Mouse (Mus musculus) limb, embryonic 15.5 days (tissue): ENCODE measurements around the gene Galr3. TPM values are rescaled to one million over a fixed set of nuclear protein-coding genes. Genes with fewer than 3 reads are reported as not detected.
"Not testable (repeated sequence)": the region's sequence is repeated elsewhere in the genome, so short reads cannot be mapped to it uniquely, and the experiment has no call there.

Experiments
- ATAC-seq: fragments of 200-750 bp; cut with Nextera tagmentation; 2 replicates; pipeline ENCODE4 v1.8.0; 2017; ENCODE audit warnings: low read depth, moderate TSS enrichment; ENCODE audit not compliant: insufficient number of reproducible peaks, low FRiP score, low TSS enrichment
- H3K27ac ChIP-seq: fragments of 300-500 bp; sonication (generic); 2 replicates; pipeline ENCODE4 v1.5.1; 2015; ENCODE audit warnings: moderate library complexity, mild to moderate bottlenecking, inconsistent platforms
- H3K27me3 ChIP-seq: fragments of 300-500 bp; sonication (generic); 2 replicates; pipeline ENCODE4 v1.6.1; 2015; ENCODE audit warnings: inconsistent platforms
- H3K36me3 ChIP-seq: fragments of 300-500 bp; sonication (generic); 2 replicates; pipeline ENCODE4 v1.6.1; 2015; ENCODE audit warnings: inconsistent platforms
- H3K4me1 ChIP-seq: fragments of 300-500 bp; sonication (generic); 2 replicates; pipeline ENCODE4 v1.6.1; 2015; ENCODE audit warnings: inconsistent platforms
- H3K4me2 ChIP-seq: fragments of 300-500 bp; sonication (generic); 2 replicates; pipeline ENCODE4 v1.6.1; 2015; ENCODE audit warnings: mild to moderate bottlenecking, inconsistent platforms
- H3K4me3 ChIP-seq: fragments of 300-500 bp; sonication (generic); 2 replicates; pipeline ENCODE4 v1.5.1; 2015; ENCODE audit warnings: mild to moderate bottlenecking, inconsistent platforms
- H3K9ac ChIP-seq: fragments of 300-500 bp; sonication (generic); 2 replicates; pipeline ENCODE4 v1.6.1; 2015; ENCODE audit warnings: inconsistent platforms
- H3K9me3 ChIP-seq: fragments of 300-500 bp; sonication (generic); 2 replicates; pipeline ENCODE4 v1.6.1; 2016; ENCODE audit warnings: inconsistent platforms
- WGBS: fragments of 180-500 bp; shearing (Covaris S2); methylation state at CpG from one replicate; pipeline ENCODE4 v1.1.7; 2015; 5-methylcytosine and 5-hydroxymethylcytosine counted together
- polyA plus RNA-seq: library from polyadenylated mRNA; unstranded; fragments of >200 nt; fragmentation: Nextera tagmentation; extraction: Ambion mirVana; gene quantifications from 2 replicates; pipeline ENCODE4 v1.2.1, GENCODE M21; 2015

Galr3 gene
- polyA plus RNA-seq, 1 experiment from 2014 or later, result 0.13 TPM

GRCm38 (mm10) chr15:79006638-79007037 lies 35.0 kb upstream of the Galr3 start:
- Histone ChIP-seq H3K4me2 (no peak overlapping the region), H3K27ac (no peak overlapping the region), H3K9ac (no peak overlapping the region), H3K9me3 (no peaks in the 10 kb centered on the region), H3K27me3 (no peaks in the 10 kb centered on the region), H3K4me1 (no peaks in the 10 kb centered on the region; the same call in 1 of the 2 replicates), H3K36me3 (peaks cover 58% of the 10 kb centered on the region), H3K4me3 (no peak overlapping the region)
- no peak for ATAC-seq
- 75% methylated on average over 3 of the region's 3 CpGs for WGBS

GRCm38 (mm10) chr15:79007059-79007458 lies 34.6 kb upstream of the Galr3 start:
- ATAC-seq, result no peak
- no peak overlapping the region for H3K27ac ChIP-seq
- no peak overlapping the region for H3K9ac ChIP-seq
- H3K36me3 ChIP-seq, result peaks cover 53% of the 10 kb centered on the region
- WGBS, result 83% methylated on average over 5 of the region's 5 CpGs
- no peaks in the 10 kb centered on the region for H3K9me3 ChIP-seq
- H3K27me3 ChIP-seq, result no peaks in the 10 kb centered on the region
- no peak overlapping the region for H3K4me2 ChIP-seq
- no peak overlapping the region for H3K4me3 ChIP-seq
- H3K4me1 ChIP-seq, result no peaks in the 10 kb centered on the region; the same call in 1 of the 2 replicates

- not testable (repeated sequence) for H3K9ac ChIP-seq, H3K9me3 ChIP-seq, H3K27ac ChIP-seq, H3K4me3 ChIP-seq, H3K4me2 ChIP-seq, ATAC-seq, H3K4me1 ChIP-seq, H3K27me3 ChIP-seq
- H3K36me3 ChIP-seq, result peaks cover 46% of the 10 kb centered on the region
- 91% methylated on average over 6 of the region's 6 CpGs for WGBS
Observed at GRCm38 (mm10) chr15:79007836-79008235, 33.8 kb upstream of the Galr3 start.

GRCm38 (mm10) chr15:79009734-79010133 lies 32.0 kb upstream of the Galr3 start:
- WGBS, result 68% methylated on average over 5 of the region's 5 CpGs
- Histone ChIP-seq H3K4me2 (no peak overlapping the region), H3K4me3 (no peak overlapping the region), H3K36me3 (peaks cover 27% of the 10 kb centered on the region), H3K27me3 (no peaks in the 10 kb centered on the region), H3K9me3 (no peaks in the 10 kb centered on the region), H3K27ac (no peak overlapping the region), H3K9ac (0 out of 2 replicates have a peak overlapping the region, but pooled peaks have one; percentile 8), H3K4me1 (no peaks in the 10 kb centered on the region; the same call in 1 of the 2 replicates)
- ATAC-seq, result no peak

- Histone ChIP-seq H3K36me3 (peaks cover 9% of the 10 kb centered on the region), H3K9ac (no peak overlapping the region), H3K9me3 (no peaks in the 10 kb centered on the region), H3K27me3 (no peaks in the 10 kb centered on the region), H3K4me2 (no peak overlapping the region), H3K4me1 (no peaks in the 10 kb centered on the region; the same call in 1 of the 2 replicates), H3K27ac (no peak overlapping the region), H3K4me3 (no peak overlapping the region)
- no peak for ATAC-seq
- 60% methylated on average over 10 of the region's 10 CpGs for WGBS
Observed at GRCm38 (mm10) chr15:79011550-79011949, 30.1 kb upstream of the Galr3 start.

- H3K27ac ChIP-seq, result no peak overlapping the region
- no peak overlapping the region for H3K9ac ChIP-seq
- no peaks in the 10 kb centered on the region for H3K36me3 ChIP-seq
- no peaks in the 10 kb centered on the region; the same call in 1 of the 2 replicates for H3K4me1 ChIP-seq
- no peaks in the 10 kb centered on the region for H3K9me3 ChIP-seq
- WGBS, result 47% methylated on average over 7 of the region's 7 CpGs
- H3K4me3 ChIP-seq, result no peak overlapping the region
- ATAC-seq, result no peak
- H3K27me3 ChIP-seq, result no peaks in the 10 kb centered on the region
- no peak overlapping the region for H3K4me2 ChIP-seq
Observed at GRCm38 (mm10) chr15:79013382-79013781, 28.3 kb upstream of the Galr3 start.

- no peak for ATAC-seq
- no peak overlapping the region for H3K9ac ChIP-seq
- H3K9me3 ChIP-seq, result no peaks in the 10 kb centered on the region
- peaks cover 8% of the 10 kb centered on the region for H3K4me1 ChIP-seq
- no peak overlapping the region for H3K4me2 ChIP-seq
- no peak overlapping the region for H3K4me3 ChIP-seq
- 32% methylated on average over 4 of the region's 4 CpGs for WGBS
- no peaks in the 10 kb centered on the region for H3K27me3 ChIP-seq
- H3K27ac ChIP-seq, result no peak overlapping the region
- H3K36me3 ChIP-seq, result no peaks in the 10 kb centered on the region
Observed at GRCm38 (mm10) chr15:79018191-79018590, 23.5 kb upstream of the Galr3 start.

- H3K4me2 ChIP-seq, result no peak overlapping the region
- no peak overlapping the region for H3K9ac ChIP-seq
- H3K4me3 ChIP-seq, result no peak overlapping the region
- H3K27me3 ChIP-seq, result no peaks in the 10 kb centered on the region
- no peaks in the 10 kb centered on the region for H3K36me3 ChIP-seq
- H3K27ac ChIP-seq, result no peak overlapping the region
- no peaks in the 10 kb centered on the region for H3K9me3 ChIP-seq
- H3K4me1 ChIP-seq, result peaks cover 8% of the 10 kb centered on the region; the same call in 1 of the 2 replicates
- no peak for ATAC-seq
- 50% methylated on average over 3 of the region's 3 CpGs for WGBS
Observed at GRCm38 (mm10) chr15:79018886-79019285, 22.8 kb upstream of the Galr3 start.

GRCm38 (mm10) chr15:79022671-79023230 lies 18.9 kb upstream of the Galr3 start:
- Histone ChIP-seq H3K27me3 (no peaks in the 10 kb centered on the region), H3K27ac (no peak overlapping the region), H3K9ac (no peak overlapping the region), H3K4me3 (no peak overlapping the region), H3K4me2 (no peak overlapping the region), H3K4me1 (peaks cover 30% of the 10 kb centered on the region), H3K36me3 (no peaks in the 10 kb centered on the region), H3K9me3 (no peaks in the 10 kb centered on the region)
- no peak for ATAC-seq
- WGBS, result 64% methylated on average over 10 of the region's 10 CpGs

GRCm38 (mm10) chr15:79023366-79023765 lies 18.3 kb upstream of the Galr3 start:
- Histone ChIP-seq H3K27me3 (no peaks in the 10 kb centered on the region), H3K27ac (no peak overlapping the region), H3K4me3 (no peak overlapping the region), H3K9ac (no peak overlapping the region), H3K4me1 (peaks cover 30% of the 10 kb centered on the region), H3K4me2 (no peak overlapping the region), H3K9me3 (no peaks in the 10 kb centered on the region), H3K36me3 (no peaks in the 10 kb centered on the region)
- 50% methylated on average over 1 of the region's 1 CpGs for WGBS
- no peak for ATAC-seq

GRCm38 (mm10) chr15:79025687-79026308 lies 15.9 kb upstream of the Galr3 start:
- no peaks in the 10 kb centered on the region for H3K27me3 ChIP-seq

GRCm38 (mm10) chr15:79026511-79027290 lies 15.0 kb upstream of the Galr3 start:
- Histone ChIP-seq H3K4me1 (peaks cover 34% of the 10 kb centered on the region), H3K36me3 (no peaks in the 10 kb centered on the region), H3K4me2 (peak overlapping the region; percentile 95), H3K4me3 (peak overlapping the region; percentile 79), H3K9ac (no peak overlapping the region; the same call in 1 of the 2 replicates), H3K27me3 (no peaks in the 10 kb centered on the region), H3K27ac (peak overlapping the region; percentile 98; the same call in 1 of the 2 replicates), H3K9me3 (no peaks in the 10 kb centered on the region)
- 46% methylated on average over 14 of the region's 14 CpGs for WGBS
- no peak for ATAC-seq

More at GRCm38 (mm10) chr15:79025687-79026308, 15.9 kb upstream of the Galr3 start:
- 15% methylated on average over 15 of the region's 18 CpGs for WGBS
- Histone ChIP-seq H3K9ac (0 out of 2 replicates have a peak overlapping the region, but pooled peaks have one; percentile 14), H3K4me2 (peak overlapping the region; percentile 29; the same call in 1 of the 2 replicates), H3K4me3 (0 out of 2 replicates have a peak overlapping the region, but pooled peaks have one; percentile 4), H3K4me1 (peaks cover 25% of the 10 kb centered on the region), H3K36me3 (no peaks in the 10 kb centered on the region), H3K27ac (no peak overlapping the region), H3K9me3 (no peaks in the 10 kb centered on the region)
- no peak for ATAC-seq
